Mouse (Mus musculus) monocyte, adult 2 months (primary cell): ENCODE measurements around the gene Fam107a.

ENCODE experiments used
- DNase-seq, 2 experiments: peaks; one replicate each; pipeline ENCODE4 v3.0.0; 2022; ENCODE audit warnings: low spot score in 2 of 2, low read depth in 1 of 2

The Fam107a gene

DNA sequence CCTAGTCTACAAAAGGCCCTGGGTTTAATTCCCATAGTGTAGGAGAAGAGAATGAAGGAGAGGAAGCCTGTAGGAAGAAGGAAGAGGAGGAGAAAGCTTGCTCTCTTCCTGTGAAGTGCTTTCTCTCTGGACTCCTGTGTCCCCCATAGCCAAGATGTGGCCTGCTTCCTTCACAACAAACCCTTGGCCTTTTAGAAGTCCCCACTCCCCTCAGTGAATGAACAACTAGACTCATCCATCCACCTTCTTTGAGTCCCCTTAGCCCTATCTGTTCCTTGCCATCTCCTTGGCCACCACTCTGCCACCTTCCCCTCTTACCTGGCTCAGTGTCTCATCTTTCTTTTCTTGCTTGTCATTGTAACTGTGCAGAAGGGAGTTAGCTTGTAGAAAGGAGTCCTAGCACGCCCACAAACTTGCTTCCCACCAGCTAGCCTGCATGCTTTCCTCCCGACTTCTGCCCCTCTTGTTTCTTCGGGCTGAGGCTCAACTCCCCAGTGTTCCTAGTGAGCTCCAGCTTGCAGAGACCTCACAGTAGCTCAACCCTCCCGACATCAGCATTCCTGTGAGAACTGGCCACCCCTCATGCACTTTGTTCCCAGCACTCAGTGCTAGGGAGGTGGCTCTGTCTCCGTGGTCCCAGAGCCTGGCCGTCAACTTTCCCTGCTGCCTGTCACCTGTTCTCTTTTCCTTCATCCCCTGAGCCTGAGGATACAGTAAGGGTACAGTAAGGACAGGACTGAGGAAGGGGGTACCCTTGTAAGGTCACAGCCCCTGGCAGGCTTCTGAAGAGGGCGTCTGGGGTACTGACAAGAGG, 60.1 kb downstream of the Fam107a start:
- no peak for DNase-seq

DNA sequence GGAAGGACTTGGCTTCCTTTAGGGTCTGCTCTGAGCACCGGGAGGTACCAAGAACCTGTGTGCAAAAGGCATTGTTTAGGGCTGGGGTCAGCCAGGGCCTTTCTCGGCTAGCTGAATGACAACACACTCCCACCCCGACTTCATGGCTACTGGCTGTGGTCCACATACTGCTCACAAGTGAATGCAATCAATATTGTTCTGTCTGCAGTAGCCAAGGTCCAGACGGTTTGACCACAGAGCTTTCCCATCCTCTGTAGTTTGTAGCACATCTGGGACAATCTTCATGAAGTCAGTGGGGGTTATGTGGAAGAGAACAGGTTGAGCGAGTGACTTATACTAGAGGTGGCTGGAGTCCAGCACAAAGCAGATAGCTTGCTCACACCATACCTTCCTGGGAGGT, 60.9 kb downstream of the Fam107a start:
- DNase-seq: no peak

DNA sequence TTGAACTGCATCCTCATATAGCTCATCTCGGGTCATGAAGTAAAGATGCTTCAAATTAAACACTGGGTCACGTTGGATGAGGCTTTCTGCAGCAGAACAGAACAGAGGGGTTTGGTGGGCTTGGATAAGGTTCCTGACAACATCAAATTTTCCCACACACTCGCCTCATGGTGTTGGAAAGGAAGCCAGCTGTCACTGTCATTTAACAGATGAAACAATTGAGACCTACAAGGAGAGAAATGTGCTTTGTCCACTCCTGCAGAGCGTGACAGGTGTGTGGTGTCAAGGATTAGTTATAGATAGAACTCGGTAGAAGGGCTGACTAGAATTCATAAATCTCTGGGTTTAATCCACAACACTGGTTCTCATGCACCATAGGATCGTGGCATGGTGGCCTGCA, 61.8 kb downstream of the Fam107a start:
- DNase-seq: no peak

DNA sequence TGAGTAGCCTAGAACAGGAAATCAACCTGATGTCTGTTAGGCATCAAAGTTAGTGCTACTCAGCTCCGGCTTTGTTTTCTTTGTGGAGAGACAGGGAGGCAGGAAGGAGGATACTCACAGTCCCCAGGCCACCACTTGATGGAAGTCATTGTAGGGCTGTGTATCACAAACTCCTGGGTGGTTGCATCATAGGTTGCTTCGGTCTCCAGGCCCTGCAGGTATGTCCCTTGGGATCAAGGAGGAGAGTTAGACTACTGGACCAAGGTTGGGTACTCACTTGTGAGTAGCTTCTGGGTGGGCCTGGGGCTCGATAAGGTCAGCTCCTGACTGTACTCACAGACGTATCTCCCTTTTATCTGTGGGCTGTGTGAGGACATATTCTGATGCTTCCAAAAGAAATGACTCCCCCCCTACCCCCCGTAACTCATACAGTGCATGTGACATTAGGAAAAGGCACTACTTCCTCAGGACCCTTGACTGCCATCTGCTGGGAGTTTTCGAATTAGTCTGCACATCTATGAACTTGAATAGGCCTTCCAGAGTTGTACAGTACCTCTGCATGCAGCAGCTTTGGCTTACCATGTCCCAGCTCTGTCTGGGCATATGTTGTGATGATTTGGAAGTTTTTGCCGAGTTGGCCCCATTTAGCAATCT, 62.6 kb downstream of the Fam107a start:
- no peak for DNase-seq

DNA sequence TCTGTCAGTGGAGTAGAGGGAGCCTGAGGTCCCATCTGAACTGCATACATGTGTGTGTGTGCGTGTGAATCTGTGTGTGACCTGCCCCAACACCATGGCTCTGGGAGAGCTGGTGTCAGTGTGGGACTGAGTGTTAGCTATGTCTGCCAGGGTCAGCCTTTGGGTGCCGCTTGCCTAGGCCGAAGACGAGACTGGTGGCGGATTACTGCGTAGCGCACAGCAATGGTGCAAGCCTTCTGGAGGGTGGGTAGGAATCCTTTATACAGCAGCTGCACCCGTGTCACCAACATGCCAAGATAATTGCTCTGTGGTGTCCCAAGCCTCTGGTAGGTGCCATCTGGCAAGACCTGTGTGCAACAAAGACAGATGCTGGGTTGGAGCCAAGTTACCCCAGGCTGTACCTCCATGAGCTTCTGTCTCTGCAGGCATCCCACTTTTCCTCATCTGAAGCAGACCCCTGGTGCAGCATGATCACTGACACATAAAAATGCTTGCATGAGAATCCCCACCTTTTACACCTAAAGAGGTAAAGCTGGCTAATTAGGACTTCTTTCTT, 66.4 kb downstream of the Fam107a start:
- DNase-seq: no peak

DNA sequence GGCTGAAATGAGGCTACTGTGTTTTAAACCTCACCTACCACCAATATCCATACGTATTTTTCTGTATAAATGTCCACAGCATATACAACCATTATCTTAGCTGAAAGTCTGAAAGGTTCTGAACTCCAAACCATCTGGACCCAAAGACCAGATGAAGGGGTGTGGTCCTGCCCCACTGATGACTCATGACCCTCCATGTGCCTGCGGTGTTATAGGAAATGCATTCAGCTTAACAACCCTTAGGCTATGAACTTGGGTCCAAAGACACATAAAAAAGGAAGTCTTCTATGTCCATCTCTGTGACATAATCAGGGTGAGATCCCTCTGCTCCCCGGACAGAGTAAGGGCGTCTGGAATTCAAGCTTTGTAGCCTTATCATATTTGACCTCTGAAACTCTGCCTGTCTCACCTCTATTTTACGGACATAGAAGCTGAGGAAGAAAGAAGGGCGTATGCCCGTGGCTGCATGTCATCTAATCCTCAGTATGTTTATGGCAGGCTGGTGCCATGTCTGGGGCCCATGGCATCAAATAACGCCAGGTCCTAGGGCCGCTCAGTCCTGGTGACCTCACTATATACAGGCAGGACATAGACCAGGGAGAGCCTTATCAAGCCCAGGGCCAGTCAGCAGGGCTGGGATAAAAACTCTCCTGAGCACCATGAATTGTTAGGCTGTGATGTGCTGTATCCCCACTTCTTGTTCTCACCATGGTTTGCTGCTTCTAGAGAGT, 67.5 kb downstream of the Fam107a start:
- no peak for DNase-seq

DNA sequence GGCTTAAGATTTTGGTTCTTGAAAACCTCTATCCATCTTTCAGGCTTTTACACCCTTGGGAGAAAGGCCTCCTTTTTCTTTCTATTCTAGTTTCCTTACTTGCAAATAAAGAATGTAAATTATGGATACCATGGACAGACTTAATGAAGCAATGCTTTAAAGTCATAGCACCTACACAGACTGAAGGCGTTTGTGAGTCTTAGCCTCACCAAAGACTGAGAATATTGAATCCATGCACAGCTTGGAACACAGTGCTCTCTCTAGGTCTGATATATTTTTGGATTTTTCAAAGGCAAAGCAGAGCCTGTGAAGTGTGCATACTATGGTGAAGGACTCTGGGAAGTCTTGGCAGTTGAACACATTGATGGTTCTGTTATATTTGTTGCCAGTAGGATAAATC, 68.6 kb downstream of the Fam107a start:
- DNase-seq: no peak

DNA sequence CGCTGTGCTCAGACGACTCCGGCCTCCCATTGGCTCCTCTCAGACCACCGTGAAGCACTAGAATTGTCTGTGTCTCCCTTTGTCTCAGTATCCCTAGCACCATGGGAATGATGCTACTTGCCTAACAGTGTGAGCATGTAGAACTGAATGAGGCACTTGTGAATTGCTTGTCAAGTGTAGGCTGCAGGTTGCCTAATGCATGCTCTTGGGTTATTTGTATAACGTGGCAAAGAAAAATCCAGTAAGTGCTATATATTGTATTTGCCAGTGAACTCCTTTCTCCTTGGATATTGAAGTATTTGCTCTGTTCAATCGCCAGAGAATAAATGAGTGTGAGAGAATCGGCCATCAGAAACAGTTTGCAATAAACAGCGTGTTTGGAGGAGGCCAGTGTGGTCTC, 70.9 kb downstream of the Fam107a start:
- DNase-seq: no peak
